Mouse (Mus musculus): ENCODE data around the gene Mkln1. TPM values are rescaled to one million over a fixed set of nuclear protein-coding genes. Genes with fewer than 3 reads are reported as not detected.

The Mkln1 gene
- polyA plus RNA-seq, 1 experiment from 2014 or later = 196 TPM

Other genes with a start within 250 kb of the Mkln1 start
- gene Podxl, start 165.2 kb downstream of the Mkln1 start, polyA plus RNA-seq (2014; fragmentation: Nextera tagmentation; extraction: Ambion mirVana) = 27.8 and 29.1 TPM in 2 replicates

All from liver, embryonic 11.5 days (tissue).